Mouse (Mus musculus) limb, embryonic 11.5 days (tissue): ENCODE results near the gene Ptges. TPM values are rescaled to one million over a fixed set of nuclear protein-coding genes. Genes with fewer than 3 reads are reported as not detected.

Experiments used
- ATAC-seq: fragments of 200-750 bp; cut with Nextera tagmentation; 2 replicates; pipeline ENCODE4 v1.8.0; 2017; ENCODE audit warnings: low read depth; ENCODE audit not compliant: insufficient number of reproducible peaks, low FRiP score, low TSS enrichment
- DNase-seq: peaks from one replicate; pipeline ENCODE4 v3.0.0-alpha.2; 2015; ENCODE audit warnings: low spot score
- H3K27ac ChIP-seq: fragments of 300-500 bp; sonication (generic); replicated peaks from 2 replicates; pipeline ENCODE4 v1.5.1; 2014; ENCODE audit warnings: low read depth, mild to moderate bottlenecking, low read length
- H3K27me3 ChIP-seq: fragments of 300-500 bp; sonication (generic); 2 replicates; pipeline ENCODE4 v1.6.1; 2014; ENCODE audit warnings: mild to moderate bottlenecking, low read length, mixed read lengths; ENCODE audit not compliant: control insufficient read depth, insufficient read depth
- H3K36me3 ChIP-seq: fragments of 300-500 bp; sonication (generic); 2 replicates; pipeline ENCODE4 v1.6.1; 2014; ENCODE audit warnings: mild to moderate bottlenecking, low read length, moderate library complexity, mixed read lengths; ENCODE audit not compliant: control insufficient read depth, insufficient read depth
- H3K4me1 ChIP-seq: fragments of 300-500 bp; sonication (generic); 2 replicates; pipeline ENCODE4 v1.6.1; 2014; ENCODE audit warnings: low read length, mixed read lengths; ENCODE audit not compliant: control insufficient read depth, insufficient read depth
- H3K4me2 ChIP-seq: fragments of 300-500 bp; sonication (generic); 2 replicates; pipeline ENCODE4 v1.6.1; 2014; ENCODE audit warnings: low read depth, mild to moderate bottlenecking, moderate library complexity; ENCODE audit not compliant: severe bottlenecking
- H3K4me3 ChIP-seq: fragments of 300-500 bp; sonication (generic); 2 replicates; pipeline ENCODE4 v1.5.1; 2014; ENCODE audit warnings: low read depth, low read length
- H3K9ac ChIP-seq: fragments of 300-500 bp; sonication (generic); 2 replicates; pipeline ENCODE4 v1.6.1; 2014; ENCODE audit warnings: mild to moderate bottlenecking, low read length
- H3K9me3 ChIP-seq: fragments of 300-500 bp; sonication (generic); 2 replicates; pipeline ENCODE4 v1.6.1; 2016; ENCODE audit warnings: low read length; ENCODE audit not compliant: control insufficient read depth
- WGBS: fragments of 180-500 bp; shearing (Covaris S2); extraction: QIAGEN DNeasy Blood & Tissue Kit; methylation state at CpG from one replicate; pipeline ENCODE4 v1.1.7; 2014; 5-methylcytosine and 5-hydroxymethylcytosine counted together
- polyA plus RNA-seq: library from polyadenylated mRNA; unstranded; fragments of >200 nt; fragmentation: Nextera tagmentation; extraction: Ambion mirVana; gene quantifications from 2 replicates; pipeline ENCODE4 v1.2.1, GENCODE M21; 2014

Ptges gene
- polyA plus RNA-seq, 1 experiment from 2014 or later: 10.3 TPM

DNA sequence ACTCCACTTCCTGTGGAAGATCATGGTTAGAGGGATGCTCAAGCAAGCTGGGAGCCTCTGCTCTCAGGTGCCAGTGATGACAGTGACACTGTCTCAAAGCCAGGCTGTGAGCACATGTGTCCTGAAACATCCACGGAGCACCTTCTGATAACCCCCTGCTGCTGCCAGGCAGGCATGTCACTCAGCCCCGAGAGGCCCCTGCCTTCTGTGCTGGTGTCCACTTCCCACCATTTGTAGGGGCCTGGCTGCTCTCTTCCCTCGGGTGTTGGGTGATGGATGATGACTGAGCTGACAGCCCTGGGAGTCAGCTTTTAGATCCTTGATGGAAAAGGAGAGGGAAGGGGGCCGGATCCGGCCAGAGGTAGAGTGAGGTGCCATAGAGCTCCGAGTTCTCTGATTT is 82.9 kb downstream of the Ptges start:
- H3K9me3 ChIP-seq: no peaks in the 10 kb centered on the region
- H3K4me2 ChIP-seq: peak overlapping the region; percentile 87
- DNase-seq: no peak
- peak overlapping the region; percentile 53; the same call in 1 of the 2 replicates for H3K27ac ChIP-seq
- no peaks in the 10 kb centered on the region for H3K27me3 ChIP-seq
- peaks cover 52% of the 10 kb centered on the region for H3K4me1 ChIP-seq
- H3K4me3 ChIP-seq: peak overlapping the region; percentile 80
- no peak for ATAC-seq
- 4% methylated on average over 6 of the region's 6 CpGs for WGBS
- no peaks in the 10 kb centered on the region for H3K36me3 ChIP-seq
- peak overlapping the region; percentile 94 for H3K9ac ChIP-seq

DNA sequence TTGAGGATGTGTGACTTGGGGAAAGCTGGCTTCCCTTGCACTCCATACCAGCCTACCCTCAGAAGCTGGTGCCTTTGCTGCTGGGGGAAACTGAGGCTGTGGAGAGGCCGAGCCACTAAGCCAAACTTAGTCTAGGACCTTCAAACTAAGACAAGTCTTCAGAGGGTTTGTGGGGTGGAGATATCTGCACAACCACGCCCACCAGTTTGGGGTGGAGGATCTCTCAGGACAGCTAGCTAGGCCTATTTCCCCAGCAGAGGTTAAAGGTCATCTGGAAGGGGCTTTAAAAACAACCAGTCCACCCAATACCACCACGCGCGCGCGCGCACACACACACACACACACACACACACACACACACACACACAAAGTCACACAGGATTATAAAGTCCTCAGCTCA is 83.4 kb downstream of the Ptges start:
- Histone ChIP-seq H3K4me1 (peaks cover 47% of the 10 kb centered on the region), H3K4me3 (peak overlapping the region; percentile 80), H3K9me3 (no peaks in the 10 kb centered on the region), H3K36me3 (no peaks in the 10 kb centered on the region), H3K27me3 (no peaks in the 10 kb centered on the region), H3K4me2 (peak overlapping the region; percentile 87), H3K27ac (peak overlapping the region; percentile 88; the same call in 1 of the 2 replicates), H3K9ac (peak overlapping the region; percentile 94)
- 29% methylated on average over 8 of the region's 8 CpGs for WGBS
- DNase-seq (no peak), ATAC-seq (no peak)

DNA sequence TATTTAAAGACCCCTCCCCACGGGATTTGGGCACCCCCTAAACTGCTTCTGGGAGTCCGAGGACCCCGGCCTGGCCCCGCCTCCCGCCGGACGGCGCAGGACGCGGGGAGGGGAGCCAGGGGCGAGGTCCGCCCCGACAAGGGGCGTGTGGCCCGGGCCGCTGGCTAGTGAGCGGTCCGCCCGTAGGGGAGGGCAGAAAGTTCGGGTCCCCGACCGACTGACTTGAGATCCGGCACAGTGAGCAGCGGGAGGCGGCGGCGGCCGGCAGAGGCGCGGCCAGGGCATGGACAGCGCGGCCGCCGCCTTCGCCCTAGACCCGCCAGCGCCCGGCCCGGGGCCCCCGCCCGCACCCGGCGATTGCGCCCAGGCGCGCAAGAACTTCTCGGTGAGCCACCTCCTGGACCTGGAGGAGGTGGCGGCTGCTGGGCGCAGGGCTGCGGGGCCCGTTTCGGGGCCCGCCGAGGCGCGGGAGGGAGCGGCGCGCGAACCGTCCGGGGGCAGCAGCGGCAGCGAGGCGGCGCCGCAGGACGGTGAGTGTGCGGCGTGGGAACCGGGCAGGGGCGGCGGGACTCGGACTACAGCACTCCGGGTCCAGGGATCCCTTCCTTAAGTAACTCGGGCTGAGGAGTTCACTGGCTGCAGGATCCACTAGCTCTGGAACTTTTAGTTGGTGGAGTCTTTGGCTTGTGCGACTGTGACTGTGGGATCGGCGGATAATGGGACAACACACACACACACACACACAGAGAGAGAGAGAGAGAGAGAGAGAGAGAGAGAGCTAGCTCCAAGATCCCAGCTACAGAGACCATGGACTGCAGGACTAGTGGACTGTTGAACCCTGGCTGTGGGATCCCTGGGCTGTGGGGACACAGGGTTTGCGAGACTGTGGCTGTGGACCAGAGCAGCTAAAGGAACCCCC is 84.3 kb downstream of the Ptges start:
- ATAC-seq (peak; percentile 31; the same call in 1 of the 2 replicates), DNase-seq (peak; percentile 66)
- peak overlapping the region; percentile 88 for H3K27ac ChIP-seq
- peak overlapping the region; percentile 94 for H3K9ac ChIP-seq
- peak overlapping the region; percentile 87 for H3K4me2 ChIP-seq
- H3K36me3 ChIP-seq: no peaks in the 10 kb centered on the region
- peak overlapping the region; percentile 80 for H3K4me3 ChIP-seq
- H3K9me3 ChIP-seq: no peaks in the 10 kb centered on the region
- peaks cover 38% of the 10 kb centered on the region for H3K4me1 ChIP-seq
- WGBS: 1% methylated on average over 61 of the region's 80 CpGs
- H3K27me3 ChIP-seq: no peaks in the 10 kb centered on the region

DNA sequence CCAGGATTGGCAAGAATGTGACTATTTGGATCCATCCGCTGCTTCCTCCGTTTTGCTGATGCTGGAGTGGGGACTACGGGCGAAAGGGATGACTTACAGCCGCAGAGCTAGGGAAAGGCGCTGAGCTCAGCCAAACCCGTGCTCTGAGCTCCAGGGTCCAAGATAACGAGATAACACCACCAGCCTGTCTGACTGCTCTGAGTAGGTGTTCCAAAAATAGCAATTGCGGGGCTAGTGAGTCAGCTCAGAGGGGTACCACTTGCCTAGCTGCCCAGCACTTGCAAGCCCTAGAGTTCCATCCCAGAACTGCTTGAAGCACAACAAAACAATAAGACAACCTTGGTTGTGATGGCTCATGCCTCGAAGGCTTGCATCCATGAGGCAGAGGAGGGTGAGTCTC is 87.0 kb downstream of the Ptges start:
- H3K27me3 ChIP-seq: no peaks in the 10 kb centered on the region
- no peaks in the 10 kb centered on the region for H3K9me3 ChIP-seq
- no peak overlapping the region for H3K4me2 ChIP-seq
- 50% methylated on average over 10 of the region's 10 CpGs for WGBS
- ATAC-seq (no peak), DNase-seq (no peak)
- no peak overlapping the region for H3K4me3 ChIP-seq
- H3K27ac ChIP-seq: no peak overlapping the region
- peaks cover 25% of the 10 kb centered on the region for H3K4me1 ChIP-seq
- no peaks in the 10 kb centered on the region for H3K36me3 ChIP-seq
- no peak overlapping the region for H3K9ac ChIP-seq

Other genes with a start within 250 kb of the Ptges start
- 2.6 and 3.9 TPM in 2 replicates for gene 1700001O22Rik, start 126.2 kb downstream of the Ptges start, polyA plus RNA-seq
- 102 and 109 TPM in 2 replicates for gene Ntmt1, start 122.0 kb downstream of the Ptges start, polyA plus RNA-seq
- 38.7 and 40.4 TPM in 2 replicates for gene Asb6, start 99.5 kb downstream of the Ptges start, polyA plus RNA-seq
- 138 and 155 TPM in 2 replicates for gene Prrx2, start 94.9 kb downstream of the Ptges start, polyA plus RNA-seq
- 26.3 and 28.1 TPM in 2 replicates for gene Tor1b, start 23.1 kb upstream of the Ptges start, polyA plus RNA-seq
- 77.7 and 83.5 TPM in 2 replicates for gene Tor1a, start 38.1 kb upstream of the Ptges start, polyA plus RNA-seq
- 47.7 and 53.3 TPM in 2 replicates for gene BC005624, start 52.3 kb upstream of the Ptges start, polyA plus RNA-seq
- 9.4 and 9.6 TPM in 2 replicates for gene Usp20, start 52.4 kb upstream of the Ptges start, polyA plus RNA-seq
- 13.9 and 17.5 TPM in 2 replicates for gene Fnbp1, start 212.1 kb upstream of the Ptges start, polyA plus RNA-seq
- gene Gpr107, start 222.5 kb upstream of the Ptges start, polyA plus RNA-seq: 23.8 and 26.9 TPM in 2 replicates